Mouse (Mus musculus) heart, embryonic 11.5 days (tissue): ENCODE results near the gene Chst3. TPM values are rescaled to one million over a fixed set of nuclear protein-coding genes. Genes with fewer than 3 reads are reported as not detected.
A peak's percentile ranks its signal among the peaks of the same experiment; 100 is the strongest.

Experiments
- ATAC-seq: fragments of 200-750 bp; cut with Nextera tagmentation; replicated peaks from 2 replicates; pipeline ENCODE4 v1.8.0; 2017; ENCODE audit warnings: moderate library complexity; ENCODE audit not compliant: insufficient number of reproducible peaks, low FRiP score, low TSS enrichment
- H3K27ac ChIP-seq: fragments of 300-500 bp; sonication (generic); 2 replicates; pipeline ENCODE4 v1.5.1; 2014; ENCODE audit warnings: mild to moderate bottlenecking, low read depth, low read length
- H3K27me3 ChIP-seq: fragments of 300-500 bp; sonication (generic); 2 replicates; pipeline ENCODE4 v1.6.1; 2014; ENCODE audit warnings: mild to moderate bottlenecking, low read length, mixed read lengths; ENCODE audit not compliant: control insufficient read depth, insufficient read depth
- H3K36me3 ChIP-seq: fragments of 300-500 bp; sonication (generic); 2 replicates; pipeline ENCODE4 v1.6.1; 2014; ENCODE audit warnings: mild to moderate bottlenecking, low read length, moderate library complexity, mixed read lengths; ENCODE audit not compliant: control insufficient read depth, insufficient read depth
- H3K4me1 ChIP-seq: fragments of 300-500 bp; sonication (generic); 2 replicates; pipeline ENCODE4 v1.6.1; 2014; ENCODE audit warnings: low read length; ENCODE audit not compliant: control insufficient read depth, insufficient read depth
- H3K4me2 ChIP-seq: fragments of 300-500 bp; sonication (generic); 2 replicates; pipeline ENCODE4 v1.6.1; 2014; ENCODE audit warnings: mild to moderate bottlenecking, moderate library complexity
- H3K4me3 ChIP-seq: fragments of 300-500 bp; sonication (generic); 2 replicates; pipeline ENCODE4 v1.5.1; 2014; ENCODE audit warnings: low read depth, low read length
- H3K9ac ChIP-seq: fragments of 300-500 bp; sonication (generic); 2 replicates; pipeline ENCODE4 v1.6.1; 2014; ENCODE audit warnings: mild to moderate bottlenecking, low read depth, low read length, moderate library complexity
- H3K9me3 ChIP-seq: fragments of 300-500 bp; sonication (generic); replicated peaks from 2 replicates; pipeline ENCODE4 v1.6.1; 2016; ENCODE audit warnings: low read length; ENCODE audit not compliant: control insufficient read depth
- WGBS: fragments of 180-500 bp; shearing (Covaris S2); extraction: QIAGEN DNeasy Blood & Tissue Kit; methylation state at CpG from one replicate; pipeline ENCODE4 v1.1.7; 2014; ENCODE audit not compliant: insufficient replicate concordance; 5-methylcytosine and 5-hydroxymethylcytosine counted together
- polyA plus RNA-seq: library from polyadenylated mRNA; unstranded; fragments of >200 nt; fragmentation: Nextera tagmentation; extraction: Ambion mirVana; gene quantifications from 2 replicates; pipeline ENCODE4 v1.2.1, GENCODE M21; 2014

The Chst3 gene
- polyA plus RNA-seq, 1 experiment from 2014 or later, result 0.57 TPM

GRCm38 (mm10) chr10:60197406-60197821 lies 21.6 kb downstream of the Chst3 start:
- Histone ChIP-seq H3K4me3 (no peak overlapping the region), H3K9ac (no peak overlapping the region), H3K27ac (no peak overlapping the region), H3K9me3 (no peaks in the 10 kb centered on the region), H3K4me1 (peaks cover 18% of the 10 kb centered on the region), H3K4me2 (no peak overlapping the region), H3K36me3 (no peaks in the 10 kb centered on the region), H3K27me3 (peaks cover 4% of the 10 kb centered on the region; the same call in 1 of the 2 replicates)
- no peak for ATAC-seq
- WGBS, result 70% methylated on average over 10 of the region's 10 CpGs

DNA sequence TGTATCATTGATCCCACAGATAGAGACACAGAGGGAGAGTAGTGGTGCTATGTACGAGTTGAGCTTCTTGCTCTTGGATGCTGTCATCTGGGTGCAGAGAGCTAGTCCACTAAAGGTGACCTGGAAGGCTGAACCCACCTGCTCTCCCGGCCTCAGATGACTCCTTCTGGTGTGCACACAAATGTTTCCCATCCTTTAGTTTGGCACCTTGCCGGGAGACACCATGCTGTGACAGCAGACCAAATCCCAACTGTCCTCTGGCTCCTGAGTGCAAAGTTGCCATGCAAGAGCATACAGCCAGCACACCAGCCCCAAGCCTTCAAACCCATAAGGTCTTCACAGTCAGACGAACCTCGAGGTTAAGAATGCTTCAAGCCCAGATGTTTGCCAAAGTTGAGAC lies 22.1 kb downstream of the Chst3 start:
- 72% methylated on average over 5 of the region's 5 CpGs for WGBS
- Histone ChIP-seq H3K27ac (no peak overlapping the region), H3K9me3 (no peaks in the 10 kb centered on the region), H3K4me3 (no peak overlapping the region), H3K4me1 (peaks cover 18% of the 10 kb centered on the region), H3K4me2 (no peak overlapping the region), H3K9ac (no peak overlapping the region), H3K36me3 (no peaks in the 10 kb centered on the region), H3K27me3 (peaks cover 8% of the 10 kb centered on the region; the same call in 1 of the 2 replicates)
- no peak for ATAC-seq

GRCm38 (mm10) chr10:60195087-60195486 lies 24.0 kb downstream of the Chst3 start:
- Histone ChIP-seq H3K27ac (0 out of 2 replicates have a peak overlapping the region, but pooled peaks have one; percentile 12), H3K9ac (no peak overlapping the region), H3K4me1 (peaks cover 18% of the 10 kb centered on the region), H3K4me3 (no peak overlapping the region), H3K36me3 (no peaks in the 10 kb centered on the region), H3K4me2 (no peak overlapping the region), H3K27me3 (peaks cover 19% of the 10 kb centered on the region), H3K9me3 (no peaks in the 10 kb centered on the region)
- WGBS, result 27% methylated on average over 4 of the region's 4 CpGs
- no peak for ATAC-seq

GRCm38 (mm10) chr10:60193532-60194423 lies 25.3 kb downstream of the Chst3 start:
- Histone ChIP-seq H3K27ac (0 out of 2 replicates have a peak overlapping the region, but pooled peaks have one; percentile 35), H3K4me1 (peaks cover 18% of the 10 kb centered on the region), H3K9ac (0 out of 2 replicates have a peak overlapping the region, but pooled peaks have one; percentile 39)

DNA sequence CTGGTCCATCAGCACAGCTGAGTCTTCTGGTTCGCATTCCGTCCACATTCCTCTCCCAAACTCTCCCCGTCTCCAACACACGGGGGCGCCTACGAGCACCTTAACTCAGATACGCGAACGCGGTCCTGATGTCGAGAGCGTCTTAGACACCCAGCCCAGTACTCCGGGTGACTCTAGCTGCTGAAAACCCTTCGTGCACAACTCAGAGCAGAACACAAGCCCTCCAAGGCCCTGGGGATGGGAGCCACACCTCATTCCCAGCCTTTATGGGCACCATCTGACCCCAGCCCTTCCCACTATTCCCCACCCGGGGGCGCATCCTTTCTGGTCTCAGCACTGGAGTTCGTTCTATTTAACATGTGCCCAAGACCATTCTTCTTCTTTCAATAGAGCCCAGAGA lies 27.3 kb downstream of the Chst3 start:
- peak overlapping the region; percentile 66 for H3K4me2 ChIP-seq
- H3K36me3 ChIP-seq, result no peaks in the 10 kb centered on the region
- H3K27ac ChIP-seq, result no peak overlapping the region
- 2% methylated on average over 17 of the region's 17 CpGs for WGBS
- peaks cover 18% of the 10 kb centered on the region for H3K4me1 ChIP-seq
- peaks cover 26% of the 10 kb centered on the region for H3K27me3 ChIP-seq
- ATAC-seq, result no peak
- 0 out of 2 replicates have a peak overlapping the region, but pooled peaks have one; percentile 43 for H3K9ac ChIP-seq
- no peaks in the 10 kb centered on the region for H3K9me3 ChIP-seq
- peak overlapping the region; percentile 27 for H3K4me3 ChIP-seq

More at GRCm38 (mm10) chr10:60193532-60194423, 25.3 kb downstream of the Chst3 start:
- peak overlapping the region; percentile 52 for H3K4me2 ChIP-seq
- H3K9me3 ChIP-seq, result no peaks in the 10 kb centered on the region
- peak; percentile 75 for ATAC-seq
- peaks cover 19% of the 10 kb centered on the region for H3K27me3 ChIP-seq
- 12% methylated on average over 19 of the region's 19 CpGs for WGBS
- H3K36me3 ChIP-seq, result no peaks in the 10 kb centered on the region
- peak overlapping the region; percentile 18; the same call in 1 of the 2 replicates for H3K4me3 ChIP-seq

DNA sequence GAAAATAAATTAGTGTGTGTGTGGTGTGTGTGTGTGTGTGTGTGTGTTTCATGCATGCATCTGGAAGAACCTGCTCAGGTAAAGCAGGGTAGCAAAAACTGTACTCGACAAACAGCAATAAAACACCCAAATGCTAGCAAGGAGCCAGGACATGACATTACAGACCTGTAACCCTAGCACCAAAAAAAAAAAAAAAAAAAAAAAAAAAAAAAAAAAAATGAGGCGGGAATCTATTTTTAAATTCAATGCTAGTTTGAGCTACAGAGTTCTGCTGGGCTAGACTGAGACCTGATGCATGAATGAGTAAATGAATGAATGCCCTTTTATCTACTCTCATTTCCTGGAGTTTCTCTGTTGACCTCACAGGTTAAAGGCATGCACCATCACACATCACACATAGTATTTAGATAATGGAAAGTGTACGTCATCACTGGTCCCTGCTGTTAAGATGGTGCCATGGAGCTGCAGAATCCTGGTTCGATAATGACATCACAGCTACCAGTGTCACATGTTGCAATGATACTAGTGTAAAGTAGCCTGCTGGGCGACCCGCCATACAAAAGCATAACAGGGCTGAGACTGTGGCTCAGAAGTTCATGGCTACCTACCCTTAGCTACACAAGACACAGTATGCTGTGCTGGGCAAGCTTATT lies 29.4 kb downstream of the Chst3 start:
- Histone ChIP-seq H3K4me1 (peaks cover 11% of the 10 kb centered on the region), H3K27me3 (peaks cover 46% of the 10 kb centered on the region), H3K36me3 (no peaks in the 10 kb centered on the region), H3K4me3 (no peak overlapping the region), H3K9me3 (no peaks in the 10 kb centered on the region), H3K27ac (no peak overlapping the region), H3K4me2 (no peak overlapping the region), H3K9ac (no peak overlapping the region)
- no peak for ATAC-seq
- WGBS, result 75% methylated on average over 6 of the region's 6 CpGs

GRCm38 (mm10) chr10:60186191-60186945 lies 32.7 kb downstream of the Chst3 start:
- Histone ChIP-seq H3K27ac (no peak overlapping the region), H3K27me3 (peaks cover 41% of the 10 kb centered on the region), H3K4me3 (no peak overlapping the region), H3K4me1 (no peaks in the 10 kb centered on the region), H3K9ac (no peak overlapping the region), H3K4me2 (peak overlapping the region; percentile 30), H3K9me3 (no peaks in the 10 kb centered on the region), H3K36me3 (no peaks in the 10 kb centered on the region)
- WGBS, result 49% methylated on average over 44 of the region's 44 CpGs
- no peak for ATAC-seq

- H3K27me3 ChIP-seq, result peaks cover 32% of the 10 kb centered on the region
- 79% methylated on average over 10 of the region's 10 CpGs for WGBS
- no peak overlapping the region for H3K9ac ChIP-seq
- no peaks in the 10 kb centered on the region for H3K9me3 ChIP-seq
- no peaks in the 10 kb centered on the region for H3K36me3 ChIP-seq
- no peak for ATAC-seq
- no peaks in the 10 kb centered on the region for H3K4me1 ChIP-seq
- no peak overlapping the region for H3K4me3 ChIP-seq
- H3K27ac ChIP-seq, result no peak overlapping the region
- no peak overlapping the region for H3K4me2 ChIP-seq
These were observed 33.9 kb downstream of the Chst3 start for GRCm38 (mm10) chr10:60185023-60185709.
